Mouse (Mus musculus): ENCODE measurements around the gene Asb15.

The Asb15 gene

GRCm38 (mm10) chr6:24528064-24528243 is at the start of gene Asb15:
Asb15 (plus strand) TSS chr6:24528144.
- no peak for DNase-seq (ENCODE audit: low read depth, low spot score)

GRCm38 (mm10) chr6:24486530-24486929 is 41.4 kb upstream of the Asb15 start:
- no peak for DNase-seq (ENCODE audit: low read depth, low spot score)

- no peak for DNase-seq (ENCODE audit: low read depth, low spot score)
These were observed 37.6 kb upstream of the Asb15 start for GRCm38 (mm10) chr6:24490341-24490740.

GRCm38 (mm10) chr6:24504141-24504540 is 23.8 kb upstream of the Asb15 start:
- DNase-seq (ENCODE audit: low read depth, low spot score), result no peak

- peak; percentile 48 for DNase-seq (ENCODE audit: low read depth, low spot score)
These were observed 13.2 kb upstream of the Asb15 start, which contains the start of gene Iqub for GRCm38 (mm10) chr6:24514552-24515284. Iqub (minus strand) TSS chr6:24515067.

- DNase-seq (ENCODE audit: low read depth, low spot score), result no peak
These were observed 11.7 kb upstream of the Asb15 start for GRCm38 (mm10) chr6:24516197-24516596.

GRCm38 (mm10) chr6:24525705-24526104 is 2.2 kb upstream of the Asb15 start:
- DNase-seq (ENCODE audit: low read depth, low spot score), result no peak

GRCm38 (mm10) chr6:24527155-24528063 is 535 bp upstream of the Asb15 start, which contains the start of gene Ndufa5:
Ndufa5 (minus strand) TSS chr6:24528013.
- DNase-seq (ENCODE audit: low read depth, low spot score), result peak; percentile 97

GRCm38 (mm10) chr6:24530166-24530565 is 2.2 kb downstream of the Asb15 start:
- DNase-seq (ENCODE audit: low read depth, low spot score), result peak; percentile 35

GRCm38 (mm10) chr6:24530711-24531420 is 2.9 kb downstream of the Asb15 start:
- DNase-seq (ENCODE audit: low read depth, low spot score), result no peak

GRCm38 (mm10) chr6:24532804-24533203 is 4.9 kb downstream of the Asb15 start:
- no peak for DNase-seq (ENCODE audit: low read depth, low spot score)

GRCm38 (mm10) chr6:24538435-24538834 is 10.5 kb downstream of the Asb15 start:
- no peak for DNase-seq (ENCODE audit: low read depth, low spot score)

GRCm38 (mm10) chr6:24540106-24540505 is 12.2 kb downstream of the Asb15 start:
- no peak for DNase-seq (ENCODE audit: low read depth, low spot score)

GRCm38 (mm10) chr6:24542393-24542792 is 14.4 kb downstream of the Asb15 start:
- no peak for DNase-seq (ENCODE audit: low read depth, low spot score)

- DNase-seq (ENCODE audit: low read depth, low spot score), result no peak
These were observed 15.2 kb downstream of the Asb15 start for GRCm38 (mm10) chr6:24543119-24543591.

GRCm38 (mm10) chr6:24546716-24547420 is 18.9 kb downstream of the Asb15 start:
- DNase-seq (ENCODE audit: low read depth, low spot score), result no peak

- no peak for DNase-seq (ENCODE audit: low read depth, low spot score)
These were observed 21.9 kb downstream of the Asb15 start for GRCm38 (mm10) chr6:24549801-24550200.

- no peak for DNase-seq (ENCODE audit: low read depth, low spot score)
These were observed 24.1 kb downstream of the Asb15 start for GRCm38 (mm10) chr6:24552046-24552445.

GRCm38 (mm10) chr6:24554427-24555086 is 26.6 kb downstream of the Asb15 start:
- no peak for DNase-seq (ENCODE audit: low read depth, low spot score)

- no peak for DNase-seq (ENCODE audit: low read depth, low spot score)
These were observed 27.5 kb downstream of the Asb15 start for GRCm38 (mm10) chr6:24555488-24555887.

GRCm38 (mm10) chr6:24564081-24564480 is 36.1 kb downstream of the Asb15 start:
- DNase-seq (ENCODE audit: low read depth, low spot score), result no peak

Data from forelimb bud, embryonic 11.5 days (tissue).